Mouse (Mus musculus): ENCODE measurements around the gene Rtkn. TPM values are rescaled to one million over a fixed set of nuclear protein-coding genes. Genes with fewer than 3 reads are reported as not detected.
A peak's percentile ranks its signal among the peaks of the same experiment; 100 is the strongest.

Gene Rtkn
- total and polyA plus RNA-seq, 2 experiments from 2014 or later: 12.5 to 45.9 TPM

- no peak overlapping the region for H3K4me3 ChIP-seq (ENCODE audit: low read depth, low read length)
- DNase-seq (ENCODE audit: low spot score) (no peak), ATAC-seq (ENCODE audit: insufficient read depth, low read depth) (no peak)
- no peaks in the 10 kb centered on the region for H3K27me3 ChIP-seq (ENCODE audit: control insufficient read depth, insufficient read depth, low read length)
- TF ChIP-seq EP300 (IDR thresholded peaks at IDR 0.05; ENCODE audit: low read depth) (no peak), CTCF (IDR thresholded peaks at IDR 0.05; ENCODE audit: low read depth) (no peak)
- peaks cover 13% of the 10 kb centered on the region for H3K4me1 ChIP-seq (ENCODE audit: control insufficient read depth, insufficient read depth)
- H3K36me3 ChIP-seq (replicated peaks; ENCODE audit: control insufficient read depth, insufficient read depth, low read length): peaks cover 8% of the 10 kb centered on the region
- H3K4me2 ChIP-seq (ENCODE audit: low read depth, low read length): peak overlapping the region; percentile 97
- H3K9ac ChIP-seq (replicated peaks; ENCODE audit: low read depth, low read length): peak overlapping the region; percentile 75
- 58% methylated on average over 11 of the region's 11 CpGs for WGBS
- H3K9me3 ChIP-seq (replicated peaks; ENCODE audit: control insufficient read depth, low read length): no peaks in the 10 kb centered on the region
- H3K27ac ChIP-seq (ENCODE audit: low read depth): no peak overlapping the region
These were observed 32.1 kb upstream of the Rtkn start for GRCm38 (mm10) chr6:83103130-83103650.

DNA sequence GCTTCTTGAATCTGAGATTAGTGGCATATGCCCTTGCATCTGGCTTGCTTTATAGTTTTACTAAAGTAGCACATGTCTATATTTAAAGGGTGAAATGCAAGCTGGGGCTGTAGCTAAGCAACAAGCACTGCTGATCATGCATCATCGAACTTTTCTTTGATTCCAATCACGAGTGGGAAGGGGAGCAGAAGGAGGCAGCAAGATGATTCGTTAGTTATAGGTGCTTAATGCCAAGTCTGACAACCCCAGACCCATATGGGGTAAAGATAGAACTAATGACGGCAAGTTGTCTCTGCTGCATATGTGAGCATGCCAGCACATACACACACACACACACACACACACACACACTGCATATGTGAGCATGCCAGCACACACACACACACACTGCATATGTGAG is 31.1 kb upstream of the Rtkn start:
- no peak overlapping the region for H3K9ac ChIP-seq (replicated peaks; ENCODE audit: low read depth, low read length)
- peaks cover 8% of the 10 kb centered on the region for H3K36me3 ChIP-seq (replicated peaks; ENCODE audit: control insufficient read depth, insufficient read depth, low read length)
- no peaks in the 10 kb centered on the region for H3K9me3 ChIP-seq (replicated peaks; ENCODE audit: control insufficient read depth, low read length)
- no peak overlapping the region for H3K4me3 ChIP-seq (ENCODE audit: low read depth, low read length)
- WGBS: 76% methylated on average over 4 of the region's 4 CpGs
- no peaks in the 10 kb centered on the region for H3K27me3 ChIP-seq (ENCODE audit: control insufficient read depth, insufficient read depth, low read length)
- no peak for ATAC-seq (ENCODE audit: insufficient read depth, low read depth)
- H3K27ac ChIP-seq (ENCODE audit: low read depth): no peak overlapping the region
- H3K4me2 ChIP-seq (ENCODE audit: low read depth, low read length): no peak overlapping the region
- no peak for DNase-seq (ENCODE audit: low spot score)
- no peak for TF ChIP-seq EP300 (IDR thresholded peaks at IDR 0.05; ENCODE audit: low read depth)
- no peak for TF ChIP-seq CTCF (IDR thresholded peaks at IDR 0.05; ENCODE audit: low read depth)
- peaks cover 17% of the 10 kb centered on the region for H3K4me1 ChIP-seq (ENCODE audit: control insufficient read depth, insufficient read depth)

DNA sequence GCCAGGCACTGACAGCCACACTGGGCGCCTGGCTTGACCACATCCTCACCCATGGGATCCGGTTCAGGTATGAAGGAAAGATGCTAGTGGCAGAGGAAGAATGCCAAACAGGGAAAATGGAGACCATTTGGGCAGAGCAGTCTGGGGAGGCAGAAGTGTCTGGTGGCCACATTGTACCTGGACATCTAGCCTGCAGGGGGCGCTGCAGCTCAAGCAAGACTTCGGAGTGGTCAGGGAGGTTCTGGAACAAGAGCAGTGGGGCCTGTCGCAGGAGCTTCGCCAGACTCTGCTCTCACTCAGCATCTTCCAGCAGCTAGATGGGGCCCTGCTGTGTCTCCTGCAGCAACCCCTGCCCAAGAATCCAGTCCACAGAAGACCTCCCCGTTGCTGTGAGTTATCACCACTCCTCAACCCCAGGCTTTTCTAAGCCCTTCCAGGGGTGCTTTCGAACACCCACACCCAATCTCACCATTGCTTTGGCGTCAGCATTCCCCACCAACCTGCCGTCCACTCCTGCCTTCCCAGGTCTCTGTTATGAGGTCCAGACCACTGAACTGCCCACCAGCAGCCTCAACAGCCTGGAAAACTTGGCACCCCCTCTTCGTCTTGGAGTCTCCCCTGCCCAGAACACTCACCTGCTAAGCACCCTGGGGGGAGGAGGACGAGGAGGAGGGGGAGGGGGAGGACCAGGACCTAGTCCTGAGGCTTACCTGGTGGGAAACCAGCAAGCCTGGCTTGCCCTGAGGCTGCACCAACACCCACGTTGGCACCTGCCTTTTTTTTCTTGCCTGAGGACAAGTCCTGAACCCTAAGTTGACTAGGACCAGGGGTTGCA is 27.5 kb upstream of the Rtkn start:
- H3K4me3 ChIP-seq (ENCODE audit: low read depth, low read length): no peak overlapping the region
- H3K36me3 ChIP-seq (replicated peaks; ENCODE audit: control insufficient read depth, insufficient read depth, low read length): peaks cover 14% of the 10 kb centered on the region
- 39% methylated on average over 13 of the region's 13 CpGs for WGBS
- peak overlapping the region; percentile 89; the same call in 1 of the 2 replicates for H3K27ac ChIP-seq (ENCODE audit: low read depth)
- 0 out of 2 replicates have a peak overlapping the region, but pooled peaks have one; percentile 84 for H3K9ac ChIP-seq (replicated peaks; ENCODE audit: low read depth, low read length)
- 0 out of 2 replicates have a peak, but pooled peaks have one; percentile 24 for ATAC-seq (ENCODE audit: insufficient read depth, low read depth)
- DNase-seq (ENCODE audit: low spot score): peak; percentile 77
- peak; percentile 73 for TF ChIP-seq CTCF (IDR thresholded peaks at IDR 0.05; ENCODE audit: low read depth)
- TF ChIP-seq EP300 (IDR thresholded peaks at IDR 0.05; ENCODE audit: low read depth): no peak
- H3K4me2 ChIP-seq (ENCODE audit: low read depth, low read length): peak overlapping the region; percentile 89
- H3K27me3 ChIP-seq (ENCODE audit: control insufficient read depth, insufficient read depth, low read length): no peaks in the 10 kb centered on the region
- H3K4me1 ChIP-seq (ENCODE audit: control insufficient read depth, insufficient read depth): peaks cover 23% of the 10 kb centered on the region
- H3K9me3 ChIP-seq (replicated peaks; ENCODE audit: control insufficient read depth, low read length): no peaks in the 10 kb centered on the region

GRCm38 (mm10) chr6:83108762-83109668 is 26.2 kb upstream of the Rtkn start, which contains the start of gene Mrpl53:
Gene Mrpl53, plus strand, starts transcription at chr6:83109040.
- Histone ChIP-seq H3K4me2 (ENCODE audit: low read depth, low read length) (peak within 1 kb of the TSS; percentile 89), H3K27me3 (ENCODE audit: control insufficient read depth, insufficient read depth, low read length) (no peaks in the 10 kb centered on the region), H3K9me3 (replicated peaks; ENCODE audit: control insufficient read depth, low read length) (no peaks in the 10 kb centered on the region), H3K4me1 (ENCODE audit: control insufficient read depth, insufficient read depth) (peaks cover 19% of the 10 kb centered on the region), H3K27ac (ENCODE audit: low read depth) (peak within 1 kb of the TSS; percentile 89), H3K9ac (replicated peaks; ENCODE audit: low read depth, low read length) (peak within 1 kb of the TSS; percentile 84), H3K4me3 (ENCODE audit: low read depth, low read length) (peak within 1 kb of the TSS; percentile 88), H3K36me3 (replicated peaks; ENCODE audit: control insufficient read depth, insufficient read depth, low read length) (peaks cover 14% of the 10 kb centered on the region)
- TF ChIP-seq CTCF (IDR thresholded peaks at IDR 0.05; ENCODE audit: low read depth) (no peak), EP300 (IDR thresholded peaks at IDR 0.05; ENCODE audit: low read depth) (peak; percentile 54; the same call in 1 of the 2 replicates)
- ATAC-seq (ENCODE audit: insufficient read depth, low read depth) (peak; percentile 87), DNase-seq (ENCODE audit: low spot score) (peak; percentile 75)
- WGBS: under 1% methylated on average over 73 of the region's 76 CpGs

- Histone ChIP-seq H3K9me3 (replicated peaks; ENCODE audit: control insufficient read depth, low read length) (no peaks in the 10 kb centered on the region), H3K27me3 (ENCODE audit: control insufficient read depth, insufficient read depth, low read length) (no peaks in the 10 kb centered on the region), H3K4me2 (ENCODE audit: low read depth, low read length) (no peak overlapping the region), H3K9ac (replicated peaks; ENCODE audit: low read depth, low read length) (no peak overlapping the region), H3K36me3 (replicated peaks; ENCODE audit: control insufficient read depth, insufficient read depth, low read length) (peaks cover 6% of the 10 kb centered on the region; the same call in 1 of the 2 replicates), H3K27ac (ENCODE audit: low read depth) (no peak overlapping the region), H3K4me3 (ENCODE audit: low read depth, low read length) (no peak overlapping the region), H3K4me1 (ENCODE audit: control insufficient read depth, insufficient read depth) (peaks cover 27% of the 10 kb centered on the region)
- 47% methylated on average over 4 of the region's 4 CpGs for WGBS
- DNase-seq (ENCODE audit: low spot score) (no peak), ATAC-seq (ENCODE audit: insufficient read depth, low read depth) (no peak)
- TF ChIP-seq EP300 (IDR thresholded peaks at IDR 0.05; ENCODE audit: low read depth) (no peak), CTCF (IDR thresholded peaks at IDR 0.05; ENCODE audit: low read depth) (no peak)
These were observed 23.6 kb upstream of the Rtkn start for GRCm38 (mm10) chr6:83111510-83112136.

All from heart, postnatal 0 days (tissue).